Mouse (Mus musculus): Measurements from ENCODE around the gene Zbtb7b.

- TF ChIP-seq POLR2A (IDR thresholded peaks at IDR 0.05; ENCODE audit: borderline replicate concordance, control insufficient read depth, low read depth, low read length) (no peak), CTCF (IDR thresholded peaks at IDR 0.05; ENCODE audit: control insufficient read depth, insufficient read depth, low read length) (no peak)
Observed at GRCm38 (mm10) chr3:89343279-89343678, 51.3 kb downstream of the Zbtb7b start.

All from bone marrow, adult 2 months (tissue).